Mouse (Mus musculus) lung, adult 2 months (tissue): ENCODE measurements around the gene Qrfp.

Experiments used
- CTCF ChIP-seq: fragments of 200-500 bp; IDR thresholded peaks from 2 replicates; pipeline ENCODE4 v1.5.1; 2011; ENCODE audit warnings: mild to moderate bottlenecking, low read length, control low read depth; ENCODE audit not compliant: insufficient read depth
- POLR2A ChIP-seq: fragments of 200-500 bp; IDR thresholded peaks from 2 replicates; pipeline ENCODE4 v1.6.1; 2011; ENCODE audit warnings: low read depth, mild to moderate bottlenecking, control low read depth, low read length, borderline replicate concordance; ENCODE audit errors: extremely low read depth

- TF ChIP-seq CTCF (no peak), POLR2A (no peak)
These were observed 21.2 kb downstream of the Qrfp start for GRCm38 (mm10) chr2:31789215-31789614.
